Mouse (Mus musculus) hindbrain, embryonic 10.5 days (tissue): ENCODE measurements around the gene Hbp1. TPM values are rescaled to one million over a fixed set of nuclear protein-coding genes. Genes with fewer than 3 reads are reported as not detected.

ENCODE experiments used
- DNase-seq: peaks from one replicate; pipeline ENCODE4 v3.0.0-alpha.2; 2017; ENCODE audit warnings: low spot score
- H3K27ac ChIP-seq: fragments of 300-500 bp; sonication (generic); 2 replicates; pipeline ENCODE4 v1.5.1; 2016; ENCODE audit warnings: mild to moderate bottlenecking, moderate library complexity
- H3K27me3 ChIP-seq: fragments of 300-500 bp; sonication (generic); 2 replicates; pipeline ENCODE4 v1.6.1; 2016; ENCODE audit warnings: mild to moderate bottlenecking; ENCODE audit not compliant: poor library complexity, insufficient read depth, severe bottlenecking
- H3K36me3 ChIP-seq: fragments of 300-500 bp; sonication (generic); 2 replicates; pipeline ENCODE4 v1.6.1; 2016; ENCODE audit warnings: mild to moderate bottlenecking, moderate library complexity
- H3K4me1 ChIP-seq: fragments of 300-500 bp; sonication (generic); replicated peaks from 2 replicates; pipeline ENCODE4 v1.6.1; 2016; ENCODE audit warnings: mild to moderate bottlenecking
- H3K4me3 ChIP-seq: fragments of 300-500 bp; sonication (generic); 2 replicates; pipeline ENCODE4 v1.5.1; 2016; ENCODE audit warnings: mild to moderate bottlenecking, moderate library complexity
- H3K9me3 ChIP-seq: fragments of 300-500 bp; sonication (generic); 2 replicates; pipeline ENCODE4 v1.6.1; 2016; ENCODE audit warnings: mild to moderate bottlenecking, moderate library complexity
- WGBS: fragments of 180-500 bp; shearing (Covaris S2); methylation state at CpG from one replicate; pipeline ENCODE4 v1.1.7; 2016; 5-methylcytosine and 5-hydroxymethylcytosine counted together
- polyA plus RNA-seq: library from polyadenylated mRNA; unstranded; fragments of >200 nt; fragmentation: Nextera tagmentation; extraction: Ambion mirVana; gene quantifications from 2 replicates; pipeline ENCODE4 v1.2.1, GENCODE M21; 2016

Hbp1 gene
- polyA plus RNA-seq, 1 experiment from 2014 or later, result 81.3 TPM

DNA sequence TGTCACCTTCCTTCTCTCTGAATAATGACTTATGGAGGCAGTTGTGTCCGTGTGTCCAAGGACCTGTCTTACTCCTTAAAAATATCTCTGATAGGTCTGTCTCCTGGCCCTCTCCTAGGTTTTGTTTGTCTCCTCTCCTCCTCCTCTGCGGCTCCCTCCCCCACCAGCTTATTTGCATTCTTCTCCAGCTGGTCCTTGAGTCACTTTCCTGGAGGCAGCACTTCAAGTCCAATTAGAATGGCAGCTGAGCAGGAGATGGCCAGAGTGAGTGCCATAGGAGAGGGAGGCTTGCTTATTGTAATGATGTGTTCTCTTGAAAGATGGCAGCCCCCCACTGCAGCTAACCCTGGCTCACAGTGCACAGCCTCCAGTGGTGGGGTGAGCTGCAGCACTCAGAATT, 54.4 kb downstream of the Hbp1 start:
- H3K27ac ChIP-seq, result peak overlapping the region; percentile 78
- H3K27me3 ChIP-seq, result no peaks in the 10 kb centered on the region
- DNase-seq, result peak; percentile 41
- H3K4me3 ChIP-seq, result no peak overlapping the region
- no peaks in the 10 kb centered on the region for H3K9me3 ChIP-seq
- peaks cover 30% of the 10 kb centered on the region for H3K4me1 ChIP-seq
- no peaks in the 10 kb centered on the region for H3K36me3 ChIP-seq
- 9% methylated on average over 2 of the region's 2 CpGs for WGBS

DNA sequence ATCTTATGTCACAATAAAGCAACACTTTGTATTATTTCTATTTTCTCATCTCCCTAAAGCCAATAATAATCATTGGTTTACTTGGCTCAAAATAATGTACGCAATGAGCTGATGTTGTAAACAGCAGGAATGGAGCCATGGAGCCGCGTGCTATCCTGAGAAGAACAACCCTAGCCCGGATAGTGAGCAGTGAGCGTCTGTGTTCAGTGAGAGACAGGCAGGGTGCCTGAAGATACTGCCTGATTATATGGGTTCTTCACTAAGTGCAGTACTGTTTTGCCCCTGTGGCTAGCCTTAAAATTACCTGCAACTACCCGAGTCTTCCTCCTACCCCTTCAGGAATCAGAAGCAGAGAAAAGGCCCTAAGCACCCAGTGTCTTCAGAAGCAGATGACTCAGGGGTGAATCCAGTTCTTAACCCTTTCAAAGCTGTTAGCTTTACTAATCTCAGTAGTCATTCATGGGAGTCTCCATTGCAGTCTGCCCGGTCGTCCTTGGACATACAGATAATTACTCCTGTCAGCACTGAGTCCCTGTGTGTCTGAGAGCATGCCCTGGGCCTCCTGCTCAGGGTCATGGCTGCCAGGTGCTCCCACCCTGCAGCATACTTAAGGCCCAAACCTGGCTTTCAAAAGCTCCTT, 55.1 kb downstream of the Hbp1 start:
- H3K27ac ChIP-seq, result peak overlapping the region; percentile 78

DNA sequence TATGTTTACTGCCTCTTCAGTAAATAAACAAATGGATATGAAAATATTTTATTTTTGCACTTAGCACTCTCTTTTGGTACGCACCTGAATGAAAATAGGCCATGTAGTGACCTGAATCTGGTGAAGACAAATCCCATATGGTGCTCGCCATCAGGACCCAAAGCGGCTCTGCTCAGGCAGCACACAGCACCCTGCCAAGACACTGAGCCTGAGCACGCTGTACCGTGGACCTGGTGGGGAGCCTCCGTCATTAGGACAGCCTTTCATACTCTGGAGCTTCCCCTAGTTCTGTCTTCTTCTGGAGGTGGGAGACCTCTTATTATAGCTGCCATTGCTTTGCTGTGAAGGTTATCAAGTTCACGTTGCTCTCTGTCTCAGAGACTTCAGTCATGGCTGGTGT, 57.6 kb downstream of the Hbp1 start:
- no peaks in the 10 kb centered on the region for H3K27me3 ChIP-seq
- 94% methylated on average over 7 of the region's 7 CpGs for WGBS
- H3K4me1 ChIP-seq, result peaks cover 35% of the 10 kb centered on the region
- DNase-seq, result no peak
- H3K4me3 ChIP-seq, result no peak overlapping the region
- no peak overlapping the region for H3K27ac ChIP-seq
- peaks cover 4% of the 10 kb centered on the region for H3K36me3 ChIP-seq
- no peaks in the 10 kb centered on the region for H3K9me3 ChIP-seq

More for the DNA sequence above, 55.1 kb downstream of the Hbp1 start:
- Histone ChIP-seq H3K9me3 (no peaks in the 10 kb centered on the region), H3K4me3 (no peak overlapping the region), H3K27me3 (no peaks in the 10 kb centered on the region), H3K4me1 (peaks cover 35% of the 10 kb centered on the region), H3K36me3 (no peaks in the 10 kb centered on the region)
- DNase-seq, result peak; percentile 10
- 32% methylated on average over 8 of the region's 8 CpGs for WGBS

DNA sequence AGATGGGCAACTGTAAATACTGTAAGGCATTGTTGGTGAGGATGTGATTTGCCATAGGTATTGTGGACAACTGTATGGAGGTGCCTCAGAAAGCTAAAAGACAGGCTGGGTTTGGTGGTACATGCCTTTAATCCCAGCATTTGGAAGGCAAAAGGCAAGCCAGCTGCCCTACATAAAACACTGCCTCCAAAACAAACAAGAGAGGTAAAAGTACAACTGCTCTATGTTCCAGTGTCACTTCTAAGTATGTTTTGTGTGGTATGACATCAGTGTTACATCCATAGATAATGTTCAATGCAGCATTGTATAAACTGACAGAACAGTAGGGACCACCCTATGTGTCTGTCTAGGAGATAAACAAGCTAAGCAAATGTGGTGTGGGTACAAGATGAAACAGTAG, 58.3 kb downstream of the Hbp1 start:
- H3K27me3 ChIP-seq, result no peaks in the 10 kb centered on the region
- H3K4me1 ChIP-seq, result peaks cover 34% of the 10 kb centered on the region
- H3K4me3 ChIP-seq, result no peak overlapping the region
- H3K9me3 ChIP-seq, result no peaks in the 10 kb centered on the region
- no peak for DNase-seq
- H3K36me3 ChIP-seq, result peaks cover 10% of the 10 kb centered on the region
- H3K27ac ChIP-seq, result no peak overlapping the region

DNA sequence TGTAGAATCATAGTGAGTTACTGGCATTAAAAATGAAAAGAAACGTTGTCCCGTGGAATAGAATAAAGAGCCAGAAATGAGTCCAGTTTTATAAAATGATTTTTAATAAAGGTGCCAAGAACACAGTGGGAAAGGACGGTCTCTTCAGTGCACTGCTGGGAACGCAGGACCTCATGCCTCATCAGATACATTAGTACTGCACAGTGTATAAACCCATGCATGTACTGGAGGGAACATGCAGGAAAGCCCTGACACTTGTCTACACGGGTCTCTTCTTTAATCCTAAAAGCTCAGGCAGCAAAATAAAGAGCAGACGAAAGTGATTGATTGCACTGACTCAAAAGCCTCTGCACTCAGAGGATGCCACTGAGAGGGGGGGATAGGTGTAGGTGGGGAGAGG, 59.6 kb downstream of the Hbp1 start:
- Histone ChIP-seq H3K9me3 (no peaks in the 10 kb centered on the region), H3K27me3 (no peaks in the 10 kb centered on the region), H3K36me3 (peaks cover 20% of the 10 kb centered on the region), H3K4me3 (no peak overlapping the region), H3K27ac (no peak overlapping the region), H3K4me1 (peaks cover 20% of the 10 kb centered on the region)
- 75% methylated on average over 6 of the region's 6 CpGs for WGBS
- DNase-seq, result no peak

DNA sequence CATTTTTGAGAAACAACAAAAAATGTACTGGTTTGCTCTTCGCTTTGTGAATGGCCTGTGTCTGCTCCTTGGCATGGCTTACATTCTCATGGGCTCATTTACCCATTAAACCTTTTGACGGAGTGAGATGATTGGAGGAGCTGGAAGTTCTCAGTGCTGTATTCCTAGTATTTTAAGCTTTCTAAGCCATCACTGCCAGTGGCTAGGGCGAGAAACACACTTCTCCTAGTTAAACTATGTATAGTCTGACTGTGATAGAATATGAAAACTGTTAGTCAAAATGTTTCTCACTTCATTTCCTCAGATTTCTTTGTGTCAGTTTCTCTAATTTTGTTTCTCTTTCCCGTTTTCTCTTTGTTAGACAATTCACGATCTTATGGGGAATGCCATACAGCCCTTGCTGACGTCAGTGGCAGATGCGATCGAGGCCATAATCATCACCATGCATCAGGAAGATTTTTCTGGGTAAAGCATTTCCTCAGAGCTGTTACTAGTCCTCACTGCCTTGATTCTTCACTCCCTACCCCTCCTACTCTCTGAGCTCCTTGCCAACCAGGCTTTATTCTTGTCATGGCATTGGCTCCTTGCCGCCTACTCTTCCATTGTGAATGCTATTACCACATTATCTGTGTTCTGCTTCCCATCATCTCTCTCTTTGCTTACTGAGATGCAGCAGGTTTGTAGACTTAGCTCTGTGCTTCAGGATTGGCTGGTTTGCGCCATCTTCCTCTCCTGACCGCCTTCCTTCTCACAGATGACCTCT, 64.3 kb downstream of the Hbp1 start:
- H3K9me3 ChIP-seq, result no peaks in the 10 kb centered on the region
- H3K36me3 ChIP-seq, result peaks cover 20% of the 10 kb centered on the region
- 94% methylated on average over 11 of the region's 11 CpGs for WGBS
- H3K27ac ChIP-seq, result no peak overlapping the region
- no peaks in the 10 kb centered on the region for H3K27me3 ChIP-seq
- peaks cover 6% of the 10 kb centered on the region; the same call in 1 of the 2 replicates for H3K4me1 ChIP-seq
- H3K4me3 ChIP-seq, result no peak overlapping the region
- no peak for DNase-seq

DNA sequence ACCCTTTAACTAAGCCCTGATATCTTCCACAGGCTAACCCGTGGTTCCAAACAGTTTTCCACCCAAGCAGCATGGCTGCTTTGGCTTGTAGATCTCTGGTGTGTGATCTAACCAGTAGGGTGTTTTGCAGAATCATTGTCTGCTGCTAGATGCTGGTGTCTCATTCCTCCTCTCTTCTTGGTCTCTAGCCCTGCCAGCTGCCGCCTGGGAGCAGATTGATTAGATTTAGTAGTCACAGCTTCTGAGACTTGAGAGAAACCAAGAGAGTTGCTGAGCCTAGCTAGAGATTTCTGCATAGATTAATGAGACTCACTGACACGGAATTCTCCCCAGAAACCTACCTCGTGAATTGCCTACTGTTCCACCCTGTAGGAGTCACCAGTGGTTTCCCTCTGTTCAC, 65.3 kb downstream of the Hbp1 start:
- no peak for DNase-seq
- 89% methylated on average over 4 of the region's 4 CpGs for WGBS
- H3K4me1 ChIP-seq, result no peaks in the 10 kb centered on the region
- peaks cover 20% of the 10 kb centered on the region for H3K36me3 ChIP-seq
- H3K9me3 ChIP-seq, result no peaks in the 10 kb centered on the region
- no peaks in the 10 kb centered on the region for H3K27me3 ChIP-seq
- no peak overlapping the region for H3K4me3 ChIP-seq
- H3K27ac ChIP-seq, result no peak overlapping the region

DNA sequence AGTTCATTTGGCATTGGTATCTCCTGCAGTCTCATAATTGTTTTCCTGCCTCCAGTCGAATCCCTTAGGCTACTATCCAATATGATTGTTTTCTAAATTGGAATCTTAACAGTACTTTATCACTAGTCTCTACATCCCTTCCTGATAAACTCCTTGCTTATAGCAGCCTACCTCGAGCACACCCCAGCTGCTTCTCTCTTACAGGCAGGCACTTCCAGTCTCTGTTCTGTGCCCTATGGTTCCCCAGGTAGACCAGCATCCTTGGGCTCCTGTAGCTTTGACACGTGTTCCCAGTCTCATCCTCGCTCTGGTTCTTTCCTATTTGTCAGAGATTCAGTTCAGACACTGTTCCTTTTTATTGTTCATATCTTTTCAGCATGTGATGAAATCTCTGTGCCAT, 66.0 kb downstream of the Hbp1 start:
- no peaks in the 10 kb centered on the region for H3K9me3 ChIP-seq
- H3K4me3 ChIP-seq, result no peak overlapping the region
- no peak for DNase-seq
- no peak overlapping the region for H3K27ac ChIP-seq
- 89% methylated on average over 4 of the region's 4 CpGs for WGBS
- no peaks in the 10 kb centered on the region for H3K4me1 ChIP-seq
- no peaks in the 10 kb centered on the region for H3K27me3 ChIP-seq
- H3K36me3 ChIP-seq, result peaks cover 20% of the 10 kb centered on the region

DNA sequence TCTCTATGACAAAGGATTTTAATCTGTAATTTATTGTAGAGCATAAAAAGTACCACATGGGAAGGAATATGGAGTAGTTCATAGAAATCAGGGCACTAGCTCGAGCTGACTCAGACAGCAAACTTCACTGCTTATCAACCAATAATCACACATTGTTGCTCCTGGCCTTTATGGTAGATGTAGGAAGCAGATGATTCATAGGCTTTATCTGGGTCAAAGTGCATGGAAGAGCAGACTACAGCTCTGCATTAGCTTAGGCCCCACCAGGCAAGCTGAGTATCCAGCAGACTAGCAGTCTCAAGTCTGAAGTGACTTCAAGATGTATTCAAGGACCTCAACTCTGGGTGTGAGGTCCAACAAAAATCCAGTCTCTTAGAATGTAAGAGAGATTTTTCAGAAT, 67.6 kb downstream of the Hbp1 start:
- H3K27ac ChIP-seq, result no peak overlapping the region
- no peaks in the 10 kb centered on the region for H3K9me3 ChIP-seq
- H3K36me3 ChIP-seq, result peaks cover 15% of the 10 kb centered on the region
- WGBS, result 85% methylated on average over 1 of the region's 1 CpGs
- H3K27me3 ChIP-seq, result no peaks in the 10 kb centered on the region
- H3K4me1 ChIP-seq, result no peaks in the 10 kb centered on the region
- H3K4me3 ChIP-seq, result no peak overlapping the region
- DNase-seq, result no peak

DNA sequence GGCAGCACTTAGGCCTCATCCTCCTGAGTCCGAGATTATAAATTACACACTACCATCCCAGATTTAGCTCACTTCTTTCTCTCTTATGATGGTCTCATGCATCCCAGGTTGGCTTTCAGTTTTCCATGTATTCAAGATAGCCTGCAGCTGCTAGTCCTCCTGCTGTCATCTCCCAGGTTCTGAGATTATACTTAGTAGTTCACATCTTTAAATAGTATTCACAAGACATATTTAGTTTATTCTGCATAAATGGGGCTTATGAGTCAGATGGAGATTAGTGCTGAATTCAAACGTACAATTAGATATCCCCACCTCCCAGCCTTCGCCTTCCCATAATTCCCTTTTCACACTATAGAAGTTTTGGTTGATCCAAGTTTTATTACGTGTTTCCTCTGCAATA, 73.6 kb downstream of the Hbp1 start:
- Histone ChIP-seq H3K9me3 (no peaks in the 10 kb centered on the region), H3K4me3 (no peak overlapping the region), H3K27ac (no peak overlapping the region), H3K27me3 (no peaks in the 10 kb centered on the region), H3K4me1 (no peaks in the 10 kb centered on the region), H3K36me3 (no peaks in the 10 kb centered on the region)
- WGBS, result 92% methylated on average over 4 of the region's 4 CpGs
- no peak for DNase-seq

Other genes starting within 250 kb of the Hbp1 start
- 2.4 and 4.9 TPM in 2 replicates for gene Gpr22, start 236.6 kb downstream of the Hbp1 start, polyA plus RNA-seq
- 32.9 and 40.4 TPM in 2 replicates for gene Prkar2b, start 110.8 kb upstream of the Hbp1 start, polyA plus RNA-seq